Comparison of ENCODE assay signal across 9 mouse cellular contexts in the genomic region with DNA sequence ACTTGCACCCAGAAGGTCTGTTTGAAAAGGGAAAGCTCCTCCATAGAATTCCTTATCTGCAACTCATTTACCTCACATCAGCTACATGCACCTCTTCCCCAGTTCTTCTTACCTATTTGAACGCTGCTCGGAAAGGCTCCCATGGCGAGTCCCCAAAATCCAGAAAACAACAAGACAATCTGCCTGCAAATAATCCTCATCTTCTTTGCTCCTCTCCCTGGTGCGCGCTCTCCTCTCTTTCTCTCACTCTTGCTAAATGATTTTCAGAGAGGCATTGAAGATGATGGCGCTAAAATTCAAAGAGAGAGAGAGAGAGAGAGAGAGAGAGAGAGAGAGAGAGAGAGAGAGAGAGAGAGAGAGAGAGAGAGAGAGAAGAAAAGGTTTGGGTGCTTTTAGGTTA. TPM values are rescaled to one million over a fixed set of nuclear protein-coding genes. Genes with fewer than 3 reads are reported as not detected.
DNase-seq lines count a peak whose midpoint lies in the region; ATAC-seq lines count a peak whose summit lies in the region.
"Had no signal": no experiment of that assay in that cellular context is flagged by ENCODE, and none has a peak within 500 bp of the region (broad histone marks: within the 10 kb centered on the region; RNA-seq: fewer than 3 reads in every experiment).

No protein-coding gene starts in this region.

- no peaks in the 10 kb centered on the region for H3K36me3 ChIP-seq in heart, embryonic 12.5 days
- no peaks in the 10 kb centered on the region for H3K36me3 ChIP-seq in intestine, embryonic 15.5 days
- H3K36me3 ChIP-seq: liver, embryonic 15.5 days had no signal

- ATAC-seq in heart, embryonic 12.5 days (ENCODE audit: insufficient number of reproducible peaks, low FRiP score): no peak
- ATAC-seq in intestine, embryonic 15.5 days: no peak
- ATAC-seq in erythroblast, adult 5-6 weeks (replicated peaks; ENCODE audit: low FRiP score, poor library complexity, severe bottlenecking): no peak

- peak overlapping the region; percentile 51; the same call in 1 of the 2 replicates for H3K9ac ChIP-seq in heart, embryonic 12.5 days
- no peak overlapping the region for H3K9ac ChIP-seq in intestine, embryonic 15.5 days
- H3K9ac ChIP-seq: liver, embryonic 15.5 days had no signal

- H3K27ac ChIP-seq in heart, embryonic 12.5 days (ENCODE audit: poor library complexity, severe bottlenecking): no peak overlapping the region
- no peak overlapping the region for H3K27ac ChIP-seq in intestine, embryonic 15.5 days
- H3K27ac ChIP-seq: liver, embryonic 15.5 days had no signal

- no peak for DNase-seq in heart, adult 8-10 months (ENCODE audit: low spot score)
- DNase-seq in right cerebral cortex, adult 2 months (ENCODE audit: low spot score in 2 of 2): peak; percentile 27 to 40
- DNase-seq in right cerebral cortex, postnatal 14 days: no peak
- DNase-seq in right cerebral cortex, postnatal 10 days (ENCODE audit: low spot score in 2 of 2): peak; percentile 26 to 34
- DNase-seq in urinary bladder, postnatal 10 days (ENCODE audit: low spot score): no peak

- no peaks in the 10 kb centered on the region for H3K9me3 ChIP-seq in heart, embryonic 12.5 days (replicated peaks)
- no peaks in the 10 kb centered on the region for H3K9me3 ChIP-seq in intestine, embryonic 15.5 days
- H3K9me3 ChIP-seq: liver, embryonic 15.5 days had no signal

- H3K4me2 ChIP-seq in heart, embryonic 12.5 days: peak overlapping the region; percentile 100
- H3K4me2 ChIP-seq in intestine, embryonic 15.5 days (replicated peaks): peak overlapping the region; percentile 83

- H3K4me3 ChIP-seq in heart, embryonic 12.5 days: peak overlapping the region; percentile 61
- peak overlapping the region; percentile 57 for H3K4me3 ChIP-seq in intestine, embryonic 15.5 days (replicated peaks)

- WGBS in heart, embryonic 12.5 days: 2% methylated on average over 6 of the region's 6 CpGs
- 2% methylated on average over 5 of the region's 6 CpGs for WGBS in intestine, embryonic 15.5 days

- peaks cover 10% of the 10 kb centered on the region for H3K27me3 ChIP-seq in heart, embryonic 12.5 days (replicated peaks)
- 0 out of 2 replicates have a peak, but pooled peaks cover 2% of the 10 kb centered on the region for H3K27me3 ChIP-seq in intestine, embryonic 15.5 days (replicated peaks)

- H3K4me1 ChIP-seq in heart, embryonic 12.5 days (replicated peaks): peaks cover 8% of the 10 kb centered on the region; the same call in 1 of the 2 replicates
- no peaks in the 10 kb centered on the region for H3K4me1 ChIP-seq in intestine, embryonic 15.5 days (replicated peaks)
- H3K4me1 ChIP-seq: liver, embryonic 15.5 days had no signal

RNA-seq across cellular contexts. Expression of a gene that starts 1.0 kb away (rescaled TPM):
- polyA plus RNA-seq in heart, embryonic 12.5 days (2016; fragmentation: Nextera tagmentation; extraction: Ambion mirVana): 0.10 and 0.47 TPM in 2 replicates
- under 1 TPM in 1 of 4 experiments, not detected in 3; 0.06 TPM for total RNA-seq in heart, adult 8-10 months (2022)
- 3.7 and 5.0 TPM in 2 replicates for polyA plus RNA-seq in intestine, embryonic 15.5 days (2015; fragmentation: Nextera tagmentation; extraction: Ambion mirVana)
- not detected in 2 replicates for total RNA-seq in erythroblast, adult 5-6 weeks (2015; ENCODE audit: low replicate concordance)
- total RNA-seq in erythroblast, adult 5-6 weeks (2017; ENCODE audit: low replicate concordance): not detected in 2 replicates

Comparison
In these comparisons a context has a peak if more than half of its experiments do, and no peak if none do; other contexts are left out.
1. DNase-seq: peak in right cerebral cortex, adult 2 months (2 of 2) and right cerebral cortex, postnatal 10 days (2 of 2); none in heart, adult 8-10 months (single experiment), right cerebral cortex, postnatal 14 days (single experiment) and urinary bladder, postnatal 10 days (single experiment).